Mouse (Mus musculus): ENCODE data around the gene C1qtnf7. TPM values are rescaled to one million over a fixed set of nuclear protein-coding genes. Genes with fewer than 3 reads are reported as not detected.
A peak's percentile ranks its signal among the peaks of the same experiment; 100 is the strongest.

The C1qtnf7 gene
- polyA plus RNA-seq, 1 experiment: 4.8 TPM

DNA sequence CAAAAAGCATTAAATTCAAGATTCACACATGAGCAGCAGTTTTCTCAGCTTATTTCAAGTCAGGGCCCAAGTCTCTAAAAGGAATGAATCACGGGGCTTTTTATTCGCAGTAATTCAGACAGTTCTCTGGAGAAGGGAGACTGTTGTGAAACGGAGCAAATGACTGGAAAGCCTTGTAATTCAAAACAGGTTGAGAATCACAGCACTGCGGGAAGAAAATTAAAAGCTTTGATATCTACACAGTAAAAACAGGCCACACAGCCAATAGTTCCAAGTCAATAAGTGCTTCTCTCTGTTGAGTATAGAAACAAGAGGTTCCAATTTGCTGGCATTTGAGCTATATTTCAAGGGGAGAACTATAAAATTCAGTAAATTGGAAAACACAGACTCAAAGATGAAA, 129.7 kb downstream of the C1qtnf7 start:
- TF ChIP-seq POLR2A (IDR thresholded peaks at IDR 0.05; ENCODE audit: low read depth, low read length) (no peak), CTCF (IDR thresholded peaks at IDR 0.05; ENCODE audit: borderline replicate concordance, insufficient read depth, low read length) (no peak)
- no peaks in the 10 kb centered on the region for H3K4me1 ChIP-seq (ENCODE audit: control insufficient read depth, insufficient read depth, low read length)
- H3K27ac ChIP-seq (ENCODE audit: insufficient read depth, low read length): no peak overlapping the region; the same call in 1 of the 2 replicates

DNA sequence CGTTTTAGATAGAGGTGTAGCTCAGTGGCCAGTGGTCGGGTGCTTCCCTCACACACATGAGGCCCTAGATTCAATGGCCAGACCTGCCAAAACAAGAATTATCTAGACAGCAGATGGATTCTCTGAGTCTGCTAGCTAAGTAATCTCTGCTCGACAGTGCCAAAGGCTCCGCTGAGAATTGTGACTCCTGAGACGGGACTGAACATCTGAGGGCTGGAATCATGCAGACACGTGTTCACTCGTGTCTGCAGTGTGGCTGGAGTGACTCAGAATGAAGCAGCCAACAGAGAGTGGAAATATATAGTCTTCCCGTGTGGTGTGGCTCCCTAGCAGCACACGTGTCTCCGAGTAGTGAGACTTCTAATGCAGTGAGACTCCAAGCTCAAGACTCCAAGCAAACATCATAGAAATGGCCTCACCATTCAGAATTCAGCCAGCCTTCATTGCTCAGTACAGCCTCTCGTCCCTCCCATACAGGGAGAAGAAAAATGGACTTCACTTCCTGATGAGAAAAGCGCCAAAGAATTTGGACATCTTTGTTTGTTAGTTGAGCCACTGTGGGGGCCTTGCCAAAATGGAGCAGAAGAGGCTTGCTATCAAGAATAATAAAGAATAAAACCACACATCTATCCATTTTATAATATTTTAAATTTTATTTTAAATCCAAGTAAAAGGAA, 131.9 kb downstream of the C1qtnf7 start:
- H3K4me3 ChIP-seq (ENCODE audit: insufficient read depth, low read length): no peak overlapping the region
- no peak overlapping the region for H3K27ac ChIP-seq (ENCODE audit: insufficient read depth, low read length)
- TF ChIP-seq POLR2A (IDR thresholded peaks at IDR 0.05; ENCODE audit: low read depth, low read length) (no peak), CTCF (IDR thresholded peaks at IDR 0.05; ENCODE audit: borderline replicate concordance, insufficient read depth, low read length) (no peak)
- no peaks in the 10 kb centered on the region for H3K4me1 ChIP-seq (ENCODE audit: control insufficient read depth, insufficient read depth, low read length)

More for the DNA sequence above, 129.7 kb downstream of the C1qtnf7 start:
- H3K4me3 ChIP-seq (ENCODE audit: insufficient read depth, low read length): no peak overlapping the region

DNA sequence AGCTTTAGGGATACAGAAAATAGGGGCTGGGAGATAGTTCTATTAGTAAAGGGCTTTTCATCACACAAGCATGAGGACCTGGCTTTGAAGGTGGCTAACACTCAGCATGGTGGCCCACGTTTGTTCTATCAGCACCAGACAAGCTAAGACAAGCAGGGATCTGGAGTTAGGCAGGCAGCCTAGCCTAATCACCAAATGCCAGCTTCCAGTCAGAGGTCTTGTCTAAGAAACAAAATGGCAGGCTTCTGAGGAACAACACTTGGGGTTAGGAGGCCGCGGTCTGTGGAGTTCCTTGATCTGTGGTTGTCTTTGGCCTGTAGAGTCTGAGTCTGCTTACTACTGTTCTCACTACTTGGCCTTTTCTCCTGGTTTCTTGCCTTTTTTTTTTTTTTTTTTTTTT, 146.2 kb downstream of the C1qtnf7 start:
- TF ChIP-seq POLR2A (IDR thresholded peaks at IDR 0.05; ENCODE audit: low read depth, low read length) (no peak), CTCF (IDR thresholded peaks at IDR 0.05; ENCODE audit: borderline replicate concordance, insufficient read depth, low read length) (no peak)
- Histone ChIP-seq H3K4me1 (ENCODE audit: control insufficient read depth, insufficient read depth, low read length) (peaks cover 5% of the 10 kb centered on the region; the same call in 1 of the 2 replicates), H3K27ac (ENCODE audit: insufficient read depth, low read length) (peak overlapping the region; percentile 58; the same call in 1 of the 2 replicates), H3K4me3 (ENCODE audit: insufficient read depth, low read length) (no peak overlapping the region)

GRCm38 (mm10) chr5:43661997-43662961, 146.9 kb downstream of the C1qtnf7 start, which contains the start of gene Cc2d2a:
Cc2d2a (plus strand) TSS chr5:43662346.
- Histone ChIP-seq H3K4me3 (ENCODE audit: insufficient read depth, low read length) (peak within 1 kb of the TSS; percentile 62), H3K27ac (ENCODE audit: insufficient read depth, low read length) (peak within 1 kb of the TSS; percentile 73), H3K4me1 (ENCODE audit: control insufficient read depth, insufficient read depth, low read length) (peaks cover 5% of the 10 kb centered on the region; the same call in 1 of the 2 replicates)
- peak; percentile 84 for TF ChIP-seq POLR2A (IDR thresholded peaks at IDR 0.05; ENCODE audit: low read depth, low read length)
- no peak for TF ChIP-seq CTCF (IDR thresholded peaks at IDR 0.05; ENCODE audit: borderline replicate concordance, insufficient read depth, low read length)

DNA sequence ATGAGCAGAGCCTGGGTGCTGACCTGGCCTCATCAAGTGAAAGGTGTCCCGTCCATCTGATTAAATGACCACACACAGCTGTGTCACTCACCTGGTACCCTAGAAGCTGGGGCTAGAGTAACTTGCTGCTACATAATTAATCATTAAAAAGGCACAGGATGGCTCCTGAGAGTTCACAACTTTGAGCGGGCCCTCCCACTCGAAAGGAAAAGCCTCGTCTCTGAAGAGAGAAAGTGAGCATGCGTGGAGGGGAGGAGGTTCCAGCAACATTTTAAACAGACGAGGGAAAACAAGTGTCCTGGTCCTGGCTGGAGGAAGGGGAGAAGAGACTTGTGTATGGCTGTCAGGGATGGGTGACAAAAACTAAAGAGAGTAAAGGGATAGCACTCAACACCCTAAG, 148.2 kb downstream of the C1qtnf7 start:
- TF ChIP-seq POLR2A (IDR thresholded peaks at IDR 0.05; ENCODE audit: low read depth, low read length): no peak
- no peak for TF ChIP-seq CTCF (IDR thresholded peaks at IDR 0.05; ENCODE audit: borderline replicate concordance, insufficient read depth, low read length)
- Histone ChIP-seq H3K27ac (ENCODE audit: insufficient read depth, low read length) (no peak overlapping the region), H3K4me1 (ENCODE audit: control insufficient read depth, insufficient read depth, low read length) (peaks cover 5% of the 10 kb centered on the region; the same call in 1 of the 2 replicates), H3K4me3 (ENCODE audit: insufficient read depth, low read length) (0 out of 2 replicates have a peak overlapping the region, but pooled peaks have one; percentile 8)

DNA sequence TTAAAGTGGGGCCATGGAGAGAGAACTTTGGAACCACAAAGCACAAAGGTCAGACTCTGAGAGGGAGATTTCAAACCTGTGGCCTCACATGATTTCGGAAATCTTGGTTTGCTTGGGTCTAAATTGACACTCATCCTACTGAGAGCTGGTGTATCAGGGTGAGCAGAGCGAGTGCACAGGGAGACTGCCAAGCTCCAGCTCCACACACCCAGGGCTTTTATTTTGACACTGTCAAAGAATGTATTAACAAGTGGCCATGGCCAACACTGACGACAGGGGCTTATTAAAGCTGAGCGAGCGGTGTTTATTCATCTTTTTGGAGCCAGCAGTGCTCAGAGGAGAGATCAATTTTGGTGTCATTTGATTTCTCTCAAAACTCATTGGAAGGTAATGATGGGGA, 149.8 kb downstream of the C1qtnf7 start:
- Histone ChIP-seq H3K4me1 (ENCODE audit: control insufficient read depth, insufficient read depth, low read length) (peaks cover 5% of the 10 kb centered on the region; the same call in 1 of the 2 replicates), H3K27ac (ENCODE audit: insufficient read depth, low read length) (no peak overlapping the region), H3K4me3 (ENCODE audit: insufficient read depth, low read length) (no peak overlapping the region)
- TF ChIP-seq POLR2A (IDR thresholded peaks at IDR 0.05; ENCODE audit: low read depth, low read length): no peak
- no peak for TF ChIP-seq CTCF (IDR thresholded peaks at IDR 0.05; ENCODE audit: borderline replicate concordance, insufficient read depth, low read length)

Other genes starting within 250 kb of the C1qtnf7 start
- gene Cc2d2a, start 146.8 kb downstream of the C1qtnf7 start, polyA plus RNA-seq (2011; ENCODE audit: insufficient read length, low read depth, missing spikeins): 13.3 and 16.2 TPM in 2 replicates

Data from embryonic fibroblast, embryonic 13.5 days (primary cell).